Comparison of ENCODE assay signal across 8 mouse cellular contexts in genomic region chr7:119184341-119185143, GRCm38 (mm10). TPM values are rescaled to one million over a fixed set of nuclear protein-coding genes. Genes with fewer than 3 reads are reported as not detected.
A peak's percentile ranks its signal among the peaks of the same experiment; 100 is the strongest.
DNase-seq lines count a peak whose midpoint lies in the region; ATAC-seq and TF ChIP-seq lines count a peak whose summit lies in the region.
"Had no signal": no experiment of that assay in that cellular context is flagged by ENCODE, and none has a peak within 500 bp of the region (broad histone marks: within the 10 kb centered on the region; RNA-seq: fewer than 3 reads in every experiment).

Gene Gpr139, minus strand, starts transcription at chr7:119184603.

- under 1% methylated on average over 47 of the region's 47 CpGs for WGBS in lung, embryonic 14.5 days
- WGBS in lung, adult 2 months, result 1% methylated on average over 47 of the region's 47 CpGs
- under 1% methylated on average over 23 of the region's 47 CpGs for WGBS in embryonic facial prominence, embryonic 14.5 days
- under 1% methylated on average over 47 of the region's 47 CpGs for WGBS in intestine, postnatal 0 days
- WGBS in liver, embryonic 16.5 days (ENCODE audit: insufficient replicate concordance), result under 1% methylated on average over 43 of the region's 47 CpGs
- under 1% methylated on average over 47 of the region's 47 CpGs for WGBS in stomach, embryonic 15.5 days

- peaks cover 40% of the 10 kb centered on the region for H3K27me3 ChIP-seq in lung, embryonic 14.5 days (ENCODE audit: insufficient read depth, low read length)
- H3K27me3 ChIP-seq in embryonic facial prominence, embryonic 14.5 days (replicated peaks; ENCODE audit: control insufficient read depth, insufficient read depth, low read length), result peaks cover 43% of the 10 kb centered on the region
- H3K27me3 ChIP-seq in intestine, postnatal 0 days (replicated peaks; ENCODE audit: control insufficient read depth, insufficient read depth, low read length), result peaks cover 20% of the 10 kb centered on the region
- H3K27me3 ChIP-seq in liver, embryonic 16.5 days (ENCODE audit: control insufficient read depth, insufficient read depth, low read depth, low read length), result peaks cover 23% of the 10 kb centered on the region
- peaks cover 41% of the 10 kb centered on the region for H3K27me3 ChIP-seq in stomach, embryonic 15.5 days (replicated peaks)

- peak within 1 kb of the TSS; percentile 33 for H3K4me3 ChIP-seq in lung, embryonic 14.5 days (ENCODE audit: low read depth, low read length)
- no peak within 1 kb of the TSS for H3K4me3 ChIP-seq in lung, adult 2 months (replicated peaks; ENCODE audit: extremely low read depth, low read depth, low read length)
- peak within 1 kb of the TSS; percentile 44 for H3K4me3 ChIP-seq in embryonic facial prominence, embryonic 14.5 days (ENCODE audit: low read depth, low read length)
- peak within 1 kb of the TSS; percentile 26 for H3K4me3 ChIP-seq in intestine, postnatal 0 days (ENCODE audit: low read depth, low read length)
- no peak within 1 kb of the TSS for H3K4me3 ChIP-seq in liver, embryonic 16.5 days (ENCODE audit: low read depth, low read length)
- peak within 1 kb of the TSS; percentile 39 for H3K4me3 ChIP-seq in stomach, embryonic 15.5 days (replicated peaks)

- H3K4me1 ChIP-seq in lung, embryonic 14.5 days (ENCODE audit: insufficient read depth), result 0 out of 2 replicates have a peak, but pooled peaks cover 2% of the 10 kb centered on the region
- no peaks in the 10 kb centered on the region for H3K4me1 ChIP-seq in lung, adult 2 months (ENCODE audit: control insufficient read depth, insufficient read depth, low read length)
- peaks cover 7% of the 10 kb centered on the region; the same call in 1 of the 2 replicates for H3K4me1 ChIP-seq in embryonic facial prominence, embryonic 14.5 days (ENCODE audit: control insufficient read depth, insufficient read depth, low read length)
- H3K4me1 ChIP-seq in intestine, postnatal 0 days (replicated peaks; ENCODE audit: control insufficient read depth, insufficient read depth, low read length), result no peaks in the 10 kb centered on the region
- no peaks in the 10 kb centered on the region for H3K4me1 ChIP-seq in liver, embryonic 16.5 days (ENCODE audit: control insufficient read depth, low read depth, low read length)
- 0 out of 2 replicates have a peak, but pooled peaks cover 4% of the 10 kb centered on the region for H3K4me1 ChIP-seq in stomach, embryonic 15.5 days

- TF ChIP-seq CTCF in lung, embryonic 14.5 days (IDR thresholded peaks at IDR 0.05; ENCODE audit: low read depth), result no peak
- TF ChIP-seq CTCF in lung, adult 2 months (IDR thresholded peaks at IDR 0.05; ENCODE audit: insufficient read depth, low read length), result no peak
- TF ChIP-seq CTCF in intestine, postnatal 0 days (IDR thresholded peaks at IDR 0.05; ENCODE audit: low read depth), result no peak

- H3K4me2 ChIP-seq in lung, embryonic 14.5 days, result peak within 1 kb of the TSS; percentile 66
- H3K4me2 ChIP-seq in embryonic facial prominence, embryonic 14.5 days (ENCODE audit: low read depth, low read length), result peak within 1 kb of the TSS; percentile 85
- H3K4me2 ChIP-seq in intestine, postnatal 0 days (replicated peaks; ENCODE audit: low read depth), result peak within 1 kb of the TSS; percentile 54
- 0 out of 2 replicates have a peak within 1 kb of the TSS, but pooled peaks have one; percentile 5 for H3K4me2 ChIP-seq in liver, embryonic 16.5 days (ENCODE audit: low read depth, low read length)
- H3K4me2 ChIP-seq in stomach, embryonic 15.5 days, result peak within 1 kb of the TSS; percentile 82

- peak; percentile 18 for DNase-seq in lung, embryonic 14.5 days
- DNase-seq in lung, adult 2 months, result no peak
- DNase-seq in embryonic facial prominence, embryonic 14.5 days (ENCODE audit: low spot score), result peak; percentile 42
- DNase-seq in urinary bladder, adult 18-20 months (ENCODE audit: low spot score in 2 of 2), result no peak

- no peak within 1 kb of the TSS for H3K27ac ChIP-seq in lung, embryonic 14.5 days (ENCODE audit: low read depth)
- H3K27ac ChIP-seq in embryonic facial prominence, embryonic 14.5 days (replicated peaks; ENCODE audit: low read depth, low read length), result no peak within 1 kb of the TSS
- no peak within 1 kb of the TSS for H3K27ac ChIP-seq in intestine, postnatal 0 days (ENCODE audit: low read depth, low read length)
- H3K27ac ChIP-seq in liver, embryonic 16.5 days (ENCODE audit: low read length), result no peak within 1 kb of the TSS
- H3K27ac ChIP-seq in stomach, embryonic 15.5 days, result no peak within 1 kb of the TSS

- peak; percentile 87 for ATAC-seq in lung, embryonic 14.5 days (ENCODE audit: insufficient read depth)
- peak; percentile 84 for ATAC-seq in embryonic facial prominence, embryonic 14.5 days (ENCODE audit: low read depth)
- no peak; the same call in 1 of the 2 replicates for ATAC-seq in intestine, postnatal 0 days
- ATAC-seq in liver, embryonic 16.5 days (ENCODE audit: low read depth), result no peak
- ATAC-seq in stomach, embryonic 15.5 days (ENCODE audit: insufficient read depth, low FRiP score, low read depth), result peak; percentile 50; the same call in 1 of the 2 replicates

- no peaks in the 10 kb centered on the region for H3K9me3 ChIP-seq in lung, embryonic 14.5 days (ENCODE audit: low read depth, low read length)
- no peaks in the 10 kb centered on the region for H3K9me3 ChIP-seq in embryonic facial prominence, embryonic 14.5 days (ENCODE audit: control insufficient read depth, low read length)
- no peaks in the 10 kb centered on the region for H3K9me3 ChIP-seq in intestine, postnatal 0 days (ENCODE audit: control insufficient read depth)
- no peaks in the 10 kb centered on the region for H3K9me3 ChIP-seq in liver, embryonic 16.5 days (replicated peaks; ENCODE audit: control insufficient read depth, low read length)
- no peaks in the 10 kb centered on the region for H3K9me3 ChIP-seq in stomach, embryonic 15.5 days

- H3K9ac ChIP-seq in lung, embryonic 14.5 days, result no peak within 1 kb of the TSS
- H3K9ac ChIP-seq in embryonic facial prominence, embryonic 14.5 days (ENCODE audit: low read depth, low read length), result peak within 1 kb of the TSS; percentile 34; the same call in 1 of the 2 replicates
- no peak within 1 kb of the TSS for H3K9ac ChIP-seq in intestine, postnatal 0 days (ENCODE audit: low read depth, low read length)
- H3K9ac ChIP-seq in liver, embryonic 16.5 days (ENCODE audit: low read depth, low read length), result no peak within 1 kb of the TSS
- no peak within 1 kb of the TSS for H3K9ac ChIP-seq in stomach, embryonic 15.5 days

- no peaks in the 10 kb centered on the region for H3K36me3 ChIP-seq in lung, embryonic 14.5 days (ENCODE audit: insufficient read depth)
- no peaks in the 10 kb centered on the region for H3K36me3 ChIP-seq in embryonic facial prominence, embryonic 14.5 days (ENCODE audit: control insufficient read depth, insufficient read depth, low read length)
- H3K36me3 ChIP-seq in intestine, postnatal 0 days (ENCODE audit: control insufficient read depth, insufficient read depth), result no peaks in the 10 kb centered on the region
- no peaks in the 10 kb centered on the region for H3K36me3 ChIP-seq in liver, embryonic 16.5 days (ENCODE audit: control insufficient read depth, insufficient read depth)
- no peaks in the 10 kb centered on the region for H3K36me3 ChIP-seq in stomach, embryonic 15.5 days

- TF ChIP-seq POLR2A in lung, adult 2 months (IDR thresholded peaks at IDR 0.05; ENCODE audit: borderline replicate concordance, extremely low read depth, low read depth, low read length), result no peak

RNA-seq across cellular contexts. Expression of gene Gpr139, which starts in this region (rescaled TPM):
- 0.05 TPM in 1 of 2 replicates, not detected in the other for polyA plus RNA-seq in lung, embryonic 14.5 days (2014; fragmentation: Nextera tagmentation; extraction: Ambion mirVana)
- not detected in 2 replicates for polyA plus RNA-seq in lung, adult 2 months (2012; rRNA removed)
- polyA plus RNA-seq in embryonic facial prominence, embryonic 14.5 days (2014; fragmentation: Nextera tagmentation; extraction: Ambion mirVana), result 0.09 and 0.21 TPM in 2 replicates
- not detected in 2 replicates for polyA plus RNA-seq in intestine, postnatal 0 days (2015; fragmentation: Nextera tagmentation; extraction: Ambion mirVana)
- polyA plus RNA-seq in liver, embryonic 16.5 days (2015; fragmentation: Nextera tagmentation; extraction: Ambion mirVana), result not detected in 2 replicates
- 0.05 TPM in 1 of 2 replicates, not detected in the other for polyA plus RNA-seq in stomach, embryonic 15.5 days (2015; fragmentation: Nextera tagmentation; extraction: Ambion mirVana)
- polyA plus RNA-seq: spleen, adult 2 months had no signal

Comparison
In these comparisons a context has a peak if more than half of its experiments do, and no peak if none do; other contexts are left out.
1. Peak in DNase-seq, ATAC-seq, H3K4me3 ChIP-seq and H3K4me2 ChIP-seq in lung, embryonic 14.5 days; RNA of the gene not detected or under 1 TPM.
2. Peak in DNase-seq, ATAC-seq, H3K4me3 ChIP-seq, H3K9ac ChIP-seq and H3K4me2 ChIP-seq in embryonic facial prominence, embryonic 14.5 days; RNA of the gene not detected or under 1 TPM.
3. Peak in ATAC-seq, H3K4me3 ChIP-seq and H3K4me2 ChIP-seq in stomach, embryonic 15.5 days; RNA of the gene not detected or under 1 TPM.
4. H3K4me2 ChIP-seq: peak in every context shown above with its lines; median percentile 85 in embryonic facial prominence, embryonic 14.5 days; 82 in stomach, embryonic 15.5 days; 66 in lung, embryonic 14.5 days; 54 in intestine, postnatal 0 days; 5 in liver, embryonic 16.5 days.